Mouse (Mus musculus) heart, embryonic 14.5 days (tissue): Measurements from ENCODE around the gene Gjc1. TPM values are rescaled to one million over a fixed set of nuclear protein-coding genes. Genes with fewer than 3 reads are reported as not detected.

Source experiments
- ATAC-seq: fragments of 200-750 bp; cut with Nextera tagmentation; 2 replicates; pipeline ENCODE4 v1.8.0; 2017; ENCODE audit warnings: low read depth, moderate TSS enrichment; ENCODE audit not compliant: insufficient number of reproducible peaks, insufficient read depth, low FRiP score
- H3K27ac ChIP-seq, 2 experiments: fragments of 200-500 bp in 1 of 2; fragments of 300-500 bp in 1 of 2; sonication (generic) in 1 of 2; replicated peaks in 1 of 2; 2 replicates each; pipeline ENCODE4 v1.5.1; 2012 to 2014; ENCODE audit warnings: low read depth in 2 of 2, low read length in 2 of 2, control low read depth in 1 of 2, mild to moderate bottlenecking in 1 of 2, mixed read lengths in 1 of 2; ENCODE audit not compliant: control insufficient read depth in 1 of 2, insufficient read depth in 1 of 2
- H3K27me3 ChIP-seq: fragments of 300-500 bp; sonication (generic); 2 replicates; pipeline ENCODE4 v1.6.1; 2014; ENCODE audit warnings: mild to moderate bottlenecking, low read length, control low read depth; ENCODE audit not compliant: control insufficient read depth, insufficient read depth
- H3K36me3 ChIP-seq: fragments of 300-500 bp; sonication (generic); 2 replicates; pipeline ENCODE4 v1.6.1; 2014; ENCODE audit warnings: mild to moderate bottlenecking, control low read depth, low read length, mixed read lengths; ENCODE audit not compliant: control insufficient read depth, insufficient read depth
- H3K4me1 ChIP-seq, 2 experiments: fragments of 200-500 bp in 1 of 2; fragments of 300-500 bp in 1 of 2; sonication (generic) in 1 of 2; 2 replicates each; pipeline ENCODE4 v1.6.1; 2012 to 2014; ENCODE audit warnings: low read length in 2 of 2, control low read depth in 1 of 2, mixed read lengths in 1 of 2; ENCODE audit not compliant: control insufficient read depth in 2 of 2, insufficient read depth in 2 of 2
- H3K4me2 ChIP-seq: fragments of 300-500 bp; sonication (generic); 2 replicates; pipeline ENCODE4 v1.6.1; 2014; ENCODE audit warnings: mild to moderate bottlenecking, low read length
- H3K4me3 ChIP-seq, 2 experiments: fragments of 200-500 bp in 1 of 2; fragments of 300-500 bp in 1 of 2; sonication (generic) in 1 of 2; 2 replicates each; pipeline ENCODE4 v1.5.1; 2012 to 2014; ENCODE audit warnings: low read length in 2 of 2, mild to moderate bottlenecking in 2 of 2, control low read depth in 1 of 2, low read depth in 1 of 2, moderate library complexity in 1 of 2; ENCODE audit not compliant: control insufficient read depth in 1 of 2, insufficient read depth in 1 of 2
- H3K9ac ChIP-seq: fragments of 300-500 bp; sonication (generic); 2 replicates; pipeline ENCODE4 v1.6.1; 2014; ENCODE audit warnings: mild to moderate bottlenecking, low read length
- H3K9me3 ChIP-seq: fragments of 300-500 bp; sonication (generic); 2 replicates; pipeline ENCODE4 v1.6.1; 2016; ENCODE audit warnings: low read length, control low read depth; ENCODE audit not compliant: control insufficient read depth
- whole genome bisulfite sequencing: fragments of 180-500 bp; shearing (Covaris S2); extraction: QIAGEN DNeasy Blood & Tissue Kit; methylation state at CpG from one replicate; pipeline ENCODE4 v1.1.7; 2014; 5-methylcytosine and 5-hydroxymethylcytosine counted together
- polyA plus RNA-seq: library from polyadenylated mRNA; unstranded; fragments of >200 nt; fragmentation: Nextera tagmentation; extraction: Ambion mirVana; gene quantifications from 2 replicates; pipeline ENCODE4 v1.2.1, GENCODE M21; 2014

Gene Gjc1
- polyA plus RNA-seq, 1 experiment from 2014 or later: 53.8 TPM

GRCm38 (mm10) chr11:102830276-102830675 is 10.8 kb upstream of the Gjc1 start:
- Histone ChIP-seq H3K9ac (no peak overlapping the region), H3K27me3 (no peaks in the 10 kb centered on the region), H3K9me3 (no peaks in the 10 kb centered on the region), H3K36me3 (no peaks in the 10 kb centered on the region), H3K4me1 (peaks cover 10 to 13% of the 10 kb centered on the region in 2 experiments; a peak in 3 of 4 replicates), H3K4me2 (no peak overlapping the region), H3K4me3 (no peak overlapping the region), H3K27ac (no peak overlapping the region)
- WGBS: 45% methylated on average over 4 of the region's 4 CpGs
- no peak for ATAC-seq

- no peak for ATAC-seq
- Histone ChIP-seq H3K36me3 (no peaks in the 10 kb centered on the region), H3K27me3 (no peaks in the 10 kb centered on the region), H3K4me3 (no peak overlapping the region), H3K4me1 (peaks cover 10 to 13% of the 10 kb centered on the region in 2 experiments; a peak in 3 of 4 replicates), H3K9me3 (no peaks in the 10 kb centered on the region), H3K4me2 (no peak overlapping the region), H3K9ac (peak overlapping the region; percentile 25; the same call in 1 of the 2 replicates), H3K27ac (0 out of 4 replicates have a peak overlapping the region, but pooled peaks of 1 of the 2 experiments have one; percentile 0)
- WGBS: 51% methylated on average over 4 of the region's 4 CpGs
Observed at GRCm38 (mm10) chr11:102827097-102827496, 7.6 kb upstream of the Gjc1 start.

DNA sequence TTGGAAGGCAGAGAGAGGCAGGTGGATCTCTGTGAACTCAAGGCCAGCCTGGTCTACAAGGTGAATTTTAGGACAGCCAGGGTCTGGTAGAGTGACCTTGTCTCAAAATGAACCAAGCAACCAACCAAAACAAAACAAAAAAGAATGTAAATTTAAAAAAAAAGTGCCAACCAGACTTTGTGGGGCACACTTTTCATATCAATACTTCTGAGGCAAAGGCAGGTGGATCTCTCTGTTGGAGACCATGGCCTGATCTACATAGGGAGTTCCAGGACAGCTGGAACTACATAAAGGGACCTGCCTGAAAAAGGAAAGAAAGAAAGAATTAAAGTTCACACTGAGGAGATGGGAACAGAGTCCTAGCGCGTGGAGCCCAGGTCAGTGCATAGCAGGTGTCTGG is 7.0 kb upstream of the Gjc1 start:
- no peak overlapping the region for H3K4me2 ChIP-seq
- WGBS: 89% methylated on average over 2 of the region's 2 CpGs
- no peaks in the 10 kb centered on the region for H3K27me3 ChIP-seq
- no peak overlapping the region for H3K27ac ChIP-seq
- no peaks in the 10 kb centered on the region for H3K36me3 ChIP-seq
- no peaks in the 10 kb centered on the region for H3K9me3 ChIP-seq
- no peak overlapping the region for H3K4me3 ChIP-seq
- no peak for ATAC-seq
- H3K9ac ChIP-seq: no peak overlapping the region
- peaks cover 10 to 13% of the 10 kb centered on the region in 2 experiments; a peak in 3 of 4 replicates for H3K4me1 ChIP-seq

DNA sequence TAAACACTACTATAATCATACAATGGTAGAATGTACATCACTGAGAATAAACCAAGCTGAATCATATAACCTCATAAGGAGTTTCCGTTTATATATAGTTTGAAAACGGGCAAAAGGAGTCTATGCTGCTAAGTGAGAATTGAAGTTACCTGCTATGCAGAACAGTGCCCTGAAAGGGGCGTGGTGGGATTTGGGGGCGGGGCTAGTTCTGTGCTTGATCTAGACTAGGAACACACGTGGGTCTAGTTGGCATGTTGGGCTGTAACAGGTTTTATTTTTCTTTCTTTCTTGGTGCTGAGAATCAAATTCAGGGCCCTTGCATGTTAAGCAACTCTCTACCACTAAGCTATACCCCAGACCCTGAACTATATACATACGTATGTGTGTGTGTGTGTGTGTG is 1.7 kb upstream of the Gjc1 start:
- Histone ChIP-seq H3K4me3 (no peak overlapping the region), H3K4me1 (peaks cover 3 to 19% of the 10 kb centered on the region in 2 experiments), H3K27ac (no peak overlapping the region), H3K4me2 (no peak overlapping the region), H3K9me3 (no peaks in the 10 kb centered on the region), H3K27me3 (no peaks in the 10 kb centered on the region), H3K9ac (no peak overlapping the region), H3K36me3 (no peaks in the 10 kb centered on the region)
- WGBS: 58% methylated on average over 6 of the region's 6 CpGs
- no peak for ATAC-seq

- Histone ChIP-seq H3K27ac (no peak overlapping the region), H3K9me3 (no peaks in the 10 kb centered on the region), H3K4me1 (peaks cover 3 to 26% of the 10 kb centered on the region in 2 experiments), H3K27me3 (no peaks in the 10 kb centered on the region), H3K4me3 (no peak overlapping the region), H3K4me2 (no peak overlapping the region), H3K9ac (no peak overlapping the region), H3K36me3 (no peaks in the 10 kb centered on the region)
- ATAC-seq: no peak
- 34% methylated on average over 3 of the region's 3 CpGs for WGBS
Observed at GRCm38 (mm10) chr11:102820432-102820831, 932 bp upstream of the Gjc1 start.

GRCm38 (mm10) chr11:102819783-102820385 is 384 bp upstream of the Gjc1 start:
- peaks cover 3 to 26% of the 10 kb centered on the region in 2 experiments for H3K4me1 ChIP-seq
- 11% methylated on average over 14 of the region's 14 CpGs for whole genome bisulfite sequencing
- peak overlapping the region; percentile 85 for H3K4me2 ChIP-seq
- no peak for ATAC-seq
- no peaks in the 10 kb centered on the region for H3K36me3 ChIP-seq
- H3K4me3 ChIP-seq: peak overlapping the region; percentile 94 to 97
- H3K9me3 ChIP-seq: no peaks in the 10 kb centered on the region
- peak overlapping the region; percentile 96 to 99 for H3K27ac ChIP-seq
- peak overlapping the region; percentile 99 for H3K9ac ChIP-seq
- no peaks in the 10 kb centered on the region for H3K27me3 ChIP-seq

DNA sequence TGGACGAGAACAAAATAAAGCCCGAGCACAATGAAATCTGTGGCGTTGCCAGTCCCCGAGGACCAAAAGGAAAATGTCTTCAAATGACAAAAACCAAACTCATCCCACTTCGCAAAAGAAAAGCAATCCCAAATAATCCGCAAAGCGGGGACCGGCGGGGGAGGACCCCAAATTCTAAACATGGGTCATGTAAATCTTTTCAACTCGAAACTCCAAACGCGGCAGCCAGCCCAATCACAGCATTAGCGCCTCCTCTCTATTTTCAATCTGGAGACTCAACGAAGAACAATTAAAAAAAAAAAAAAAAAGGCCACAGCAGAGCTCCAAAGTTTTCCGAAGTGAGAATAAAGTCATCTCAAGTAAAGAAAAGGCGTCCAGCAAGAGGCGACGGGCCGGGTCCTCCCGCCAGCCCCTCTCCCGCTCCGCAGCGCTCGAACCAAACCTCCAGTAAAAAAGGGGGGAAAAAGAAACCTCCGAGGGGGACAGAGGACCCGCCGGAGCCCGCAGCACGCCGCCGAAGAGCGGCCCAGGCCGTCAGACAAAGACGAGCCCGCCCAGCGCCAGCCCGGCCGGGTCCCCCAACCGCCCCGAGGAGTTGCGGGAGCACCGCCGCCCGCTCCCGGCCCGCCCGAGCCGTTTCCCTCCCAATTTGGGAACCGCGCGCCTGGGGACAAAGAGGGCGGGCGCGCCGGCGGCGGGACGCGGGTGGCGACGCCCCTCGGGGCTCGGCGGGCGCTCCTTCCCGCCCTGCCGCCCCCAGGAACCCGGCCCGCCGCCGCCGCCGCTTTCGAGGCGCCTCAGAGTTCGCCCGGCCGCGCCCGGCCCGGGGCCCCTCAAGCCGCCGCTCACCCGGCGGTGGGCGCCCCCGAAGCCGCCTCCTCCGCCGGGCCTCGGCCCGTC is 1.1 kb downstream of the Gjc1 start:
- no peaks in the 10 kb centered on the region for H3K9me3 ChIP-seq
- ATAC-seq: peak; percentile 50; the same call in 1 of the 2 replicates
- H3K27me3 ChIP-seq: no peaks in the 10 kb centered on the region
- no peaks in the 10 kb centered on the region for H3K36me3 ChIP-seq
- peaks cover 3 to 32% of the 10 kb centered on the region in 2 experiments for H3K4me1 ChIP-seq
- H3K4me3 ChIP-seq: peak overlapping the region; percentile 94 to 97
- WGBS: under 1% methylated on average over 57 of the region's 92 CpGs
- peak overlapping the region; percentile 96 to 99 for H3K27ac ChIP-seq
- peak overlapping the region; percentile 85 for H3K4me2 ChIP-seq
- peak overlapping the region; percentile 99 for H3K9ac ChIP-seq
